Comparison of ENCODE assay signal across 8 mouse cellular contexts in genomic region chr12:4592541-4593165, GRCm38 (mm10). TPM values are rescaled to one million over a fixed set of nuclear protein-coding genes. Genes with fewer than 3 reads are reported as not detected.
DNase-seq lines count a peak whose midpoint lies in the region; ATAC-seq and TF ChIP-seq lines count a peak whose summit lies in the region.

Gene Itsn2, plus strand, starts transcription at chr12:4592638.
Gene Gm3625, minus strand, starts transcription at chr12:4592927.

- H3K27me3 ChIP-seq in heart, embryonic 11.5 days (ENCODE audit: control insufficient read depth, insufficient read depth, low read length), result no peaks in the 10 kb centered on the region
- H3K27me3 ChIP-seq in kidney, embryonic 15.5 days, result no peaks in the 10 kb centered on the region
- H3K27me3 ChIP-seq in liver, embryonic 11.5 days (replicated peaks; ENCODE audit: control insufficient read depth, insufficient read depth, low read length), result no peaks in the 10 kb centered on the region
- no peaks in the 10 kb centered on the region for H3K27me3 ChIP-seq in myocyte (ENCODE audit: control insufficient read depth, insufficient read depth, insufficient read length)

- H3K79me2 ChIP-seq in myocyte (ENCODE audit: control insufficient read depth, insufficient read depth), result peaks cover 43% of the 10 kb centered on the region

- peak within 1 kb of the TSS; percentile 87 for H3K4me2 ChIP-seq in heart, embryonic 11.5 days
- peak within 1 kb of the TSS; percentile 63 for H3K4me2 ChIP-seq in kidney, embryonic 15.5 days
- peak within 1 kb of the TSS; percentile 77 for H3K4me2 ChIP-seq in liver, embryonic 11.5 days
- peak within 1 kb of the TSS; percentile 97 for H3K4me2 ChIP-seq in myocyte (ENCODE audit: low read depth)

- peaks cover 9% of the 10 kb centered on the region for H3K4me1 ChIP-seq in bone marrow macrophage, adult 2 months (ENCODE audit: control insufficient read depth, insufficient read depth, low read length)
- no peaks in the 10 kb centered on the region for H3K4me1 ChIP-seq in embryonic fibroblast, embryonic 13.5 days (ENCODE audit: control insufficient read depth, insufficient read depth, low read length)
- H3K4me1 ChIP-seq in heart, embryonic 11.5 days (ENCODE audit: control insufficient read depth, insufficient read depth, low read length), result peaks cover 9% of the 10 kb centered on the region
- peaks cover 12% of the 10 kb centered on the region for H3K4me1 ChIP-seq in kidney, embryonic 15.5 days
- H3K4me1 ChIP-seq in liver, embryonic 11.5 days (replicated peaks; ENCODE audit: control insufficient read depth, insufficient read depth, low read length), result peaks cover 5% of the 10 kb centered on the region

- ATAC-seq in heart, embryonic 11.5 days (replicated peaks; ENCODE audit: insufficient number of reproducible peaks, low FRiP score, low TSS enrichment), result peak; percentile 90
- peak; percentile 93 for ATAC-seq in kidney, embryonic 15.5 days (replicated peaks; ENCODE audit: low FRiP score)
- ATAC-seq in liver, embryonic 11.5 days (replicated peaks; ENCODE audit: low FRiP score), result peak; percentile 87

- peak within 1 kb of the TSS; percentile 93 for H3K4me3 ChIP-seq in bone marrow macrophage, adult 2 months (ENCODE audit: insufficient read depth, low read length)
- peak within 1 kb of the TSS; percentile 87 for H3K4me3 ChIP-seq in embryonic fibroblast, embryonic 13.5 days (ENCODE audit: insufficient read depth, low read length)
- H3K4me3 ChIP-seq in heart, embryonic 11.5 days (ENCODE audit: low read depth, low read length), result peak within 1 kb of the TSS; percentile 79
- H3K4me3 ChIP-seq in kidney, embryonic 15.5 days (replicated peaks), result peak within 1 kb of the TSS; percentile 81
- peak within 1 kb of the TSS; percentile 85 for H3K4me3 ChIP-seq in liver, embryonic 11.5 days (ENCODE audit: low read depth, low read length)
- H3K4me3 ChIP-seq in myocyte, result peak within 1 kb of the TSS; percentile 43

- H3K9ac ChIP-seq in heart, embryonic 11.5 days (ENCODE audit: low read depth, low read length), result peak within 1 kb of the TSS; percentile 76
- H3K9ac ChIP-seq in kidney, embryonic 15.5 days, result peak within 1 kb of the TSS; percentile 77
- H3K9ac ChIP-seq in liver, embryonic 11.5 days (ENCODE audit: low read depth, low read length), result peak within 1 kb of the TSS; percentile 88

- no peaks in the 10 kb centered on the region for H3K36me3 ChIP-seq in heart, embryonic 11.5 days (ENCODE audit: control insufficient read depth, insufficient read depth, low read length)
- H3K36me3 ChIP-seq in kidney, embryonic 15.5 days, result no peaks in the 10 kb centered on the region
- H3K36me3 ChIP-seq in liver, embryonic 11.5 days (ENCODE audit: control insufficient read depth, insufficient read depth, low read length), result no peaks in the 10 kb centered on the region
- no peaks in the 10 kb centered on the region for H3K36me3 ChIP-seq in myocyte (ENCODE audit: control insufficient read depth, insufficient read depth)

- peak within 1 kb of the TSS; percentile 70 for H3ac ChIP-seq in myocyte (ENCODE audit: control insufficient read depth, insufficient read length)

- H3K9me3 ChIP-seq in heart, embryonic 11.5 days (replicated peaks; ENCODE audit: control insufficient read depth, low read length), result no peaks in the 10 kb centered on the region
- no peaks in the 10 kb centered on the region for H3K9me3 ChIP-seq in kidney, embryonic 15.5 days (replicated peaks)
- no peaks in the 10 kb centered on the region for H3K9me3 ChIP-seq in liver, embryonic 11.5 days (ENCODE audit: control insufficient read depth, low read length)

- peak; percentile 86 for DNase-seq in CD4-positive helper T cell, adult 2 months (ENCODE audit: low read depth, low spot score)
- DNase-seq in liver, embryonic 11.5 days (ENCODE audit: low spot score), result peak; percentile 78
- peak; percentile 79 to 90 for DNase-seq in spleen, postnatal 4 days (ENCODE audit: low spot score in 2 of 2)

- WGBS in heart, embryonic 11.5 days (ENCODE audit: insufficient replicate concordance), result under 1% methylated on average over 37 of the region's 49 CpGs
- 0% methylated on average over 35 of the region's 49 CpGs for WGBS in kidney, embryonic 15.5 days
- under 1% methylated on average over 46 of the region's 49 CpGs for WGBS in liver, embryonic 11.5 days

- H3K27ac ChIP-seq in bone marrow macrophage, adult 2 months (ENCODE audit: insufficient read depth, low read depth, low read length), result peak within 1 kb of the TSS; percentile 68
- H3K27ac ChIP-seq in embryonic fibroblast, embryonic 13.5 days (ENCODE audit: insufficient read depth, low read length), result peak within 1 kb of the TSS; percentile 35
- peak within 1 kb of the TSS; percentile 88 for H3K27ac ChIP-seq in heart, embryonic 11.5 days (ENCODE audit: low read depth, low read length)
- peak within 1 kb of the TSS; percentile 89 for H3K27ac ChIP-seq in kidney, embryonic 15.5 days
- H3K27ac ChIP-seq in liver, embryonic 11.5 days (ENCODE audit: low read depth, low read length), result peak within 1 kb of the TSS; percentile 81

- no peak for TF ChIP-seq POLR2A in bone marrow macrophage, adult 2 months (IDR thresholded peaks at IDR 0.05; ENCODE audit: borderline replicate concordance, low read depth, low read length)
- TF ChIP-seq POLR2A in embryonic fibroblast, embryonic 13.5 days (IDR thresholded peaks at IDR 0.05; ENCODE audit: low read depth, low read length), result peak; percentile 77
- TF ChIP-seq POLR2A in myocyte (IDR thresholded peaks at IDR 0.05; ENCODE audit: insufficient read length, low read depth), result peak; percentile 88

- no peak for TF ChIP-seq CTCF in bone marrow macrophage, adult 2 months (IDR thresholded peaks at IDR 0.05; ENCODE audit: low read depth, low read length)
- no peak for TF ChIP-seq CTCF in embryonic fibroblast, embryonic 13.5 days (IDR thresholded peaks at IDR 0.05; ENCODE audit: borderline replicate concordance, insufficient read depth, low read length)

TF ChIP-seq in myocyte, 11 proteins besides CTCF, POLR2A, EP300 and RAD21:
- TF ChIP-seq REST (IDR thresholded peaks at IDR 0.05; ENCODE audit: insufficient read depth, insufficient read length) (no peak), MYOG (IDR thresholded peaks at IDR 0.05; ENCODE audit: control insufficient read depth in 1 of 3, insufficient read depth in 1 of 3, insufficient read length in 2 of 3, low read depth in 2 of 3) (peak in 2 of 3 experiments; percentile 14 to 15), MYOD1 (IDR thresholded peaks at IDR 0.05; ENCODE audit: control insufficient read depth in 1 of 3, insufficient read length in 2 of 3, low read depth in 2 of 3) (peak in 1 of 3 experiments; percentile 36), POLR2AphosphoS2 (IDR thresholded peaks at IDR 0.05; ENCODE audit: insufficient read length, low read depth) (peak; percentile 75)

RNA-seq across cellular contexts. Expression of gene Itsn2, which starts in this region (rescaled TPM):
- polyA plus RNA-seq in bone marrow macrophage, adult 2 months (2012; ENCODE audit: insufficient read depth, insufficient read length, missing spikeins), result 112 and 119 TPM in 2 replicates
- polyA plus RNA-seq in embryonic fibroblast, embryonic 13.5 days (2011; ENCODE audit: insufficient read length, low read depth, missing spikeins), result 52.0 and 56.7 TPM in 2 replicates
- 33.3 and 41.2 TPM in 2 replicates for polyA plus RNA-seq in heart, embryonic 11.5 days (2014; fragmentation: Nextera tagmentation; extraction: Ambion mirVana)
- 36.5 and 40.6 TPM in 2 replicates for polyA plus RNA-seq in kidney, embryonic 15.5 days (2015; fragmentation: Nextera tagmentation; extraction: Ambion mirVana)
- 43.0 and 43.7 TPM in 2 replicates for polyA plus RNA-seq in liver, embryonic 11.5 days (2014; fragmentation: Nextera tagmentation; extraction: Ambion mirVana)
- polyA plus RNA-seq in myocyte (2012; fragmentation: generic; extraction: Trizol), result 8.4 TPM

RNA-seq across cellular contexts. Expression of gene Gm3625, which starts in this region (rescaled TPM):
- not detected in 2 replicates for polyA plus RNA-seq in bone marrow macrophage, adult 2 months (2012; ENCODE audit: insufficient read depth, insufficient read length, missing spikeins)
- not detected in 2 replicates for polyA plus RNA-seq in embryonic fibroblast, embryonic 13.5 days (2011; ENCODE audit: insufficient read length, low read depth, missing spikeins)
- polyA plus RNA-seq in heart, embryonic 11.5 days (2014; fragmentation: Nextera tagmentation; extraction: Ambion mirVana), result not detected in 2 replicates
- not detected in 2 replicates for polyA plus RNA-seq in kidney, embryonic 15.5 days (2015; fragmentation: Nextera tagmentation; extraction: Ambion mirVana)
- polyA plus RNA-seq in liver, embryonic 11.5 days (2014; fragmentation: Nextera tagmentation; extraction: Ambion mirVana), result not detected in 2 replicates
- polyA plus RNA-seq in myocyte (2012; fragmentation: generic; extraction: Trizol), result not detected

Comparison
In these comparisons a context has a peak if more than half of its experiments do, and no peak if none do; other contexts are left out.
1. Peak in every context shown above with its lines: DNase-seq, ATAC-seq, H3K4me3 ChIP-seq and H3K27ac ChIP-seq.
2. H3K27ac ChIP-seq: peak in every context shown above with its lines; median percentile 89 in kidney, embryonic 15.5 days; 88 in heart, embryonic 11.5 days; 81 in liver, embryonic 11.5 days; 68 in bone marrow macrophage, adult 2 months; 35 in embryonic fibroblast, embryonic 13.5 days.
3. H3K4me3 ChIP-seq: peak in every context shown above with its lines; median percentile 93 in bone marrow macrophage, adult 2 months; 87 in embryonic fibroblast, embryonic 13.5 days; 85 in liver, embryonic 11.5 days; 81 in kidney, embryonic 15.5 days; 79 in heart, embryonic 11.5 days; 43 in myocyte.